Mouse (Mus musculus) bone marrow, adult 2 months (tissue): ENCODE measurements around the gene Hspa5. TPM values are rescaled to one million over a fixed set of nuclear protein-coding genes. Genes with fewer than 3 reads are reported as not detected.

Experiments
- H3K27ac ChIP-seq: fragments of 200-500 bp; 2 replicates; pipeline ENCODE4 v1.5.1; 2012; ENCODE audit warnings: low read depth, mild to moderate bottlenecking, control low read depth, inconsistent platforms, low read length; ENCODE audit not compliant: control insufficient read depth, poor library complexity, insufficient read depth
- H3K4me1 ChIP-seq: fragments of 200-500 bp; 2 replicates; pipeline ENCODE4 v1.6.1; 2011; ENCODE audit warnings: low read length; ENCODE audit not compliant: control insufficient read depth, insufficient read depth
- H3K4me3 ChIP-seq: fragments of 200-500 bp; replicated peaks from 2 replicates; pipeline ENCODE3; 2011; ENCODE audit warnings: mild to moderate bottlenecking, low read depth, low read length, control low read depth; ENCODE audit not compliant: control insufficient read depth
- CTCF ChIP-seq: fragments of 200-500 bp; IDR thresholded peaks from 2 replicates; pipeline ENCODE4 v1.5.1; 2011; ENCODE audit warnings: low read length, control low read depth; ENCODE audit not compliant: control insufficient read depth, insufficient read depth
- POLR2A ChIP-seq: fragments of 200-500 bp; IDR thresholded peaks from 2 replicates; pipeline ENCODE4 v1.6.1; 2011; ENCODE audit warnings: low read depth, mild to moderate bottlenecking, control low read depth, low read length, borderline replicate concordance; ENCODE audit not compliant: control insufficient read depth
- WGBS: fragments of 180-500 bp; shearing (Covaris S2); methylation state at CpG from one replicate; pipeline ENCODE4 v1.1.7; 2018; 5-methylcytosine and 5-hydroxymethylcytosine counted together
- polyA plus RNA-seq: library from polyadenylated mRNA; stranded (reverse); fragments of >200 nt; gene quantifications from 2 replicates; pipeline ENCODE4 v1.2.4, GENCODE M21; 2011; ENCODE audit warnings: low replicate concordance; ENCODE audit not compliant: missing spikeins, insufficient read depth, insufficient read length

Gene Hspa5
- 114 and 246 TPM in 2 replicates for polyA plus RNA-seq

GRCm38 (mm10) chr2:34771368-34772226 is at the start of gene Hspa5:
TSS of gene Hspa5 (plus strand) at chr2:34771970.
- WGBS: under 1% methylated on average over 60 of the region's 60 CpGs
- TF ChIP-seq POLR2A: peak; percentile 100
- 0 out of 2 replicates have a peak, but pooled peaks have one; percentile 16 for TF ChIP-seq CTCF
- H3K27ac ChIP-seq: peak within 1 kb of the TSS; percentile 93
- peak within 1 kb of the TSS; percentile 93 for H3K4me3 ChIP-seq
- H3K4me1 ChIP-seq: no peaks in the 10 kb centered on the region; the same call in 1 of the 2 replicates

- H3K4me3 ChIP-seq: no peak overlapping the region
- H3K4me1 ChIP-seq: no peaks in the 10 kb centered on the region; the same call in 1 of the 2 replicates
- no peak for TF ChIP-seq CTCF
- no peak for TF ChIP-seq POLR2A
- 59% methylated on average over 5 of the region's 5 CpGs for WGBS
- H3K27ac ChIP-seq: no peak overlapping the region
Measured at GRCm38 (mm10) chr2:34725269-34725668, 46.5 kb upstream of the Hspa5 start.

- 71% methylated on average over 8 of the region's 8 CpGs for WGBS
- no peaks in the 10 kb centered on the region; the same call in 1 of the 2 replicates for H3K4me1 ChIP-seq
- H3K4me3 ChIP-seq: no peak overlapping the region
- no peak overlapping the region; the same call in 1 of the 2 replicates for H3K27ac ChIP-seq
- TF ChIP-seq POLR2A (no peak), CTCF (no peak)
Measured at GRCm38 (mm10) chr2:34727045-34727728, 44.6 kb upstream of the Hspa5 start.

- no peaks in the 10 kb centered on the region for H3K4me1 ChIP-seq
- no peak overlapping the region for H3K4me3 ChIP-seq
- 93% methylated on average over 1 of the region's 1 CpGs for WGBS
- TF ChIP-seq CTCF (no peak), POLR2A (no peak)
- no peak overlapping the region for H3K27ac ChIP-seq
Measured at GRCm38 (mm10) chr2:34736626-34737025, 35.1 kb upstream of the Hspa5 start.

- WGBS: 88% methylated on average over 1 of the region's 1 CpGs
- TF ChIP-seq POLR2A (no peak), CTCF (no peak)
- H3K27ac ChIP-seq: no peak overlapping the region
- H3K4me1 ChIP-seq: peaks cover 5% of the 10 kb centered on the region
- no peak overlapping the region for H3K4me3 ChIP-seq
Measured at GRCm38 (mm10) chr2:34737911-34738310, 33.9 kb upstream of the Hspa5 start.

GRCm38 (mm10) chr2:34739684-34740391 is 31.9 kb upstream of the Hspa5 start:
- WGBS: 50% methylated on average over 1 of the region's 1 CpGs
- no peak overlapping the region for H3K4me3 ChIP-seq

GRCm38 (mm10) chr2:34741390-34742159 is 30.2 kb upstream of the Hspa5 start:
- Histone ChIP-seq H3K4me1 (peaks cover 7% of the 10 kb centered on the region), H3K27ac (peak overlapping the region; percentile 40), H3K4me3 (no peak overlapping the region)
- WGBS: 35% methylated on average over 12 of the region's 12 CpGs
- TF ChIP-seq POLR2A: no peak
- TF ChIP-seq CTCF: no peak

More at GRCm38 (mm10) chr2:34739684-34740391, 31.9 kb upstream of the Hspa5 start:
- H3K27ac ChIP-seq: no peak overlapping the region
- H3K4me1 ChIP-seq: peaks cover 7% of the 10 kb centered on the region
- TF ChIP-seq POLR2A: no peak
- TF ChIP-seq CTCF: no peak
